Mouse (Mus musculus): Measurements from ENCODE around the gene Ahcyl2. TPM values are rescaled to one million over a fixed set of nuclear protein-coding genes. Genes with fewer than 3 reads are reported as not detected.

Gene Ahcyl2
- polyA plus RNA-seq, 1 experiment from 2014 or later: 22.3 TPM

GRCm38 (mm10) chr6:29901450-29901849 lies 133.6 kb downstream of the Ahcyl2 start:
- Histone ChIP-seq H3K9ac (ENCODE audit: low read depth, low read length) (no peak overlapping the region), H3K27ac (ENCODE audit: low read depth, low read length) (no peak overlapping the region), H3K9me3 (ENCODE audit: control insufficient read depth, low read length) (no peaks in the 10 kb centered on the region), H3K4me1 (ENCODE audit: control insufficient read depth, insufficient read depth, low read depth, low read length) (no peaks in the 10 kb centered on the region), H3K36me3 (ENCODE audit: control insufficient read depth, insufficient read depth, low read length) (no peaks in the 10 kb centered on the region; the same call in 1 of the 2 replicates), H3K4me3 (ENCODE audit: low read length) (no peak overlapping the region), H3K27me3 (replicated peaks; ENCODE audit: control insufficient read depth, insufficient read depth, low read length) (no peaks in the 10 kb centered on the region), H3K4me2 (ENCODE audit: low read length) (no peak overlapping the region)
- no peak for ATAC-seq
- 97% methylated on average over 1 of the region's 1 CpGs for WGBS

DNA sequence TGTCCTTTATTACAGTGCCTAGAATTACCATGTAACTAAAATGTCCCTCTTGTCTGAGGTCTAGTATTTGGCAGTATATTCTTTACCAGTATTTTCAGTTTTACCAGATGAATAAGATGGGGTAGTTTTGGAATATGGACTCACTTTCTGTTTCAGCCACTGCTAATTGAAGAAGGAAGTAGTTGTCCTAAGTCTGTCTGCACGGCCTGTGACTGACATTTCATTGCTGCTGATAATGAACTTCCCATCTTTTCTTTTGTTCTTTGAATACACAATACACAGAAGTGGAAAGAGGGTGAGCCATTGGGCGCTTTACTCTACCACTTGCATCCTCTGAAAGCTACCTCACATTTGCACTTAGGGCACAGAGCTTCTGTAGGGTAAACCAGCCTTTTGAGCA lies 134.4 kb downstream of the Ahcyl2 start:
- no peak overlapping the region for H3K4me2 ChIP-seq (ENCODE audit: low read length)
- no peak for ATAC-seq
- H3K27ac ChIP-seq (ENCODE audit: low read depth, low read length): no peak overlapping the region
- H3K9ac ChIP-seq (ENCODE audit: low read depth, low read length): no peak overlapping the region
- no peaks in the 10 kb centered on the region for H3K27me3 ChIP-seq (replicated peaks; ENCODE audit: control insufficient read depth, insufficient read depth, low read length)
- H3K4me3 ChIP-seq (ENCODE audit: low read length): no peak overlapping the region
- no peaks in the 10 kb centered on the region for H3K9me3 ChIP-seq (ENCODE audit: control insufficient read depth, low read length)
- 74% methylated on average over 2 of the region's 2 CpGs for WGBS
- H3K4me1 ChIP-seq (ENCODE audit: control insufficient read depth, insufficient read depth, low read depth, low read length): no peaks in the 10 kb centered on the region
- H3K36me3 ChIP-seq (ENCODE audit: control insufficient read depth, insufficient read depth, low read length): no peaks in the 10 kb centered on the region; the same call in none of the 2 replicates

DNA sequence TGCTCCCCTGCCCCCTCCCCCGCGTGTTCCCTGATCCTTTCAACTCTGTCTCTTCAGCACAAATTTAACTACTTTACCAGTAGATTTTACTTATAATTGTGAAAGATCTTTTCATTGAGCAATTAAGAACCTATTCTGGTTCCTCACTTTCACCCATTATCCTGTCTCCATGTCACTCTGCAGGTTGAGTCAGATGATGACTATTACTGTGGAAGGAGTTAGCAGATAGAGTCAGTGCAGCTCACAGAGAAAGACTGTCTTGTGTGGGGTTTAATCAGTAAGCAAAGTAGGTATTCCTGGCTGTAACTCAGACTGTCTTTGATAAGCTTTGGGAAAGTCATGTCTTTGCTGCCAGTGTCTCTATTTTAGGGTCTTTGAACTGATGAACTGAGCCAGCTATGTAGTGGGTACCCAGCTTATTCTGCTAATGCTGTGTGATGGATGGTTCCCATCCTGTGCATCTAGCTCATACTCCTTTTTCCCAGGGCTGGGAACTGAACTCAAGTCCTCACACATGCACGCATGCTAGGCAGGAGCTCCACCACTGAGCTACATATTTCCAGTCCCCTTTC lies 135.6 kb downstream of the Ahcyl2 start:
- H3K4me1 ChIP-seq (ENCODE audit: control insufficient read depth, insufficient read depth, low read depth, low read length): no peaks in the 10 kb centered on the region
- WGBS: 95% methylated on average over 3 of the region's 3 CpGs
- peaks cover 3% of the 10 kb centered on the region for H3K36me3 ChIP-seq (ENCODE audit: control insufficient read depth, insufficient read depth, low read length)
- H3K27me3 ChIP-seq (replicated peaks; ENCODE audit: control insufficient read depth, insufficient read depth, low read length): no peaks in the 10 kb centered on the region
- no peaks in the 10 kb centered on the region for H3K9me3 ChIP-seq (ENCODE audit: control insufficient read depth, low read length)
- H3K9ac ChIP-seq (ENCODE audit: low read depth, low read length): no peak overlapping the region
- ATAC-seq: no peak
- H3K4me3 ChIP-seq (ENCODE audit: low read length): no peak overlapping the region
- no peak overlapping the region for H3K4me2 ChIP-seq (ENCODE audit: low read length)
- no peak overlapping the region for H3K27ac ChIP-seq (ENCODE audit: low read depth, low read length)

- no peaks in the 10 kb centered on the region for H3K27me3 ChIP-seq (replicated peaks; ENCODE audit: control insufficient read depth, insufficient read depth, low read length)
- 78% methylated on average over 3 of the region's 3 CpGs for WGBS
- no peak overlapping the region for H3K4me3 ChIP-seq (ENCODE audit: low read length)
- H3K36me3 ChIP-seq (ENCODE audit: control insufficient read depth, insufficient read depth, low read length): peaks cover 6% of the 10 kb centered on the region
- no peaks in the 10 kb centered on the region for H3K4me1 ChIP-seq (ENCODE audit: control insufficient read depth, insufficient read depth, low read depth, low read length)
- ATAC-seq: no peak
- no peak overlapping the region for H3K27ac ChIP-seq (ENCODE audit: low read depth, low read length)
- H3K9me3 ChIP-seq (ENCODE audit: control insufficient read depth, low read length): no peaks in the 10 kb centered on the region
- no peak overlapping the region for H3K4me2 ChIP-seq (ENCODE audit: low read length)
- H3K9ac ChIP-seq (ENCODE audit: low read depth, low read length): no peak overlapping the region
Measured at GRCm38 (mm10) chr6:29904281-29904680, 136.5 kb downstream of the Ahcyl2 start.

DNA sequence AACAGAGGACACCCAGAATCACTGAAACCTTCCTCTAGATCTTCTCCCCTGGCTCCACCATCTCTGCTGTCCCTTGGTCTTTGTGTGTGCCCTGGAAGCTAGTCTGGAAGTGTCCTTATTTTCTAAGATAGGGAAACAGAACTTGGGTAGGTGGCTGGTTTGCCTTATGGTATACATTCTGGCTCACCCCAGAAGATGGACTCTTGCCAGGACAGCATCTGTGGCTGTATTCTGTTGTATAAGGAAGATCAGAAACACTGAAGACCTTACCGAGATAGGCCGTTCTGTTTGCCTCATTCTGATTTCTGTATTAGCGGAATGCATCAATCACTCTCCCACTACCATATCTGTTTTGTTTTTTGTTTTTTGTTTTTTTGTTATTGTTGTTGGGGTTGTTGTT lies 142.8 kb downstream of the Ahcyl2 start:
- no peaks in the 10 kb centered on the region for H3K9me3 ChIP-seq (ENCODE audit: control insufficient read depth, low read length)
- WGBS: 82% methylated on average over 3 of the region's 3 CpGs

GRCm38 (mm10) chr6:29913673-29914072 lies 145.9 kb downstream of the Ahcyl2 start:
- peaks cover 8% of the 10 kb centered on the region for H3K4me1 ChIP-seq (ENCODE audit: control insufficient read depth, insufficient read depth, low read depth, low read length)
- H3K9ac ChIP-seq (ENCODE audit: low read depth, low read length): no peak overlapping the region
- H3K4me3 ChIP-seq (ENCODE audit: low read length): no peak overlapping the region
- WGBS: 31% methylated on average over 1 of the region's 1 CpGs
- H3K4me2 ChIP-seq (ENCODE audit: low read length): no peak overlapping the region
- peaks cover 4% of the 10 kb centered on the region for H3K27me3 ChIP-seq (replicated peaks; ENCODE audit: control insufficient read depth, insufficient read depth, low read length)
- ATAC-seq: no peak
- H3K36me3 ChIP-seq (ENCODE audit: control insufficient read depth, insufficient read depth, low read length): peaks cover 16% of the 10 kb centered on the region
- H3K9me3 ChIP-seq (ENCODE audit: control insufficient read depth, low read length): no peaks in the 10 kb centered on the region
- no peak overlapping the region for H3K27ac ChIP-seq (ENCODE audit: low read depth, low read length)

More for the DNA sequence above, 142.8 kb downstream of the Ahcyl2 start:
- no peak for ATAC-seq
- H3K4me2 ChIP-seq (ENCODE audit: low read length): no peak overlapping the region
- H3K27ac ChIP-seq (ENCODE audit: low read depth, low read length): no peak overlapping the region
- H3K4me1 ChIP-seq (ENCODE audit: control insufficient read depth, insufficient read depth, low read depth, low read length): no peaks in the 10 kb centered on the region
- H3K4me3 ChIP-seq (ENCODE audit: low read length): no peak overlapping the region
- no peak overlapping the region for H3K9ac ChIP-seq (ENCODE audit: low read depth, low read length)
- H3K27me3 ChIP-seq (replicated peaks; ENCODE audit: control insufficient read depth, insufficient read depth, low read length): no peaks in the 10 kb centered on the region
- peaks cover 18% of the 10 kb centered on the region for H3K36me3 ChIP-seq (ENCODE audit: control insufficient read depth, insufficient read depth, low read length)

DNA sequence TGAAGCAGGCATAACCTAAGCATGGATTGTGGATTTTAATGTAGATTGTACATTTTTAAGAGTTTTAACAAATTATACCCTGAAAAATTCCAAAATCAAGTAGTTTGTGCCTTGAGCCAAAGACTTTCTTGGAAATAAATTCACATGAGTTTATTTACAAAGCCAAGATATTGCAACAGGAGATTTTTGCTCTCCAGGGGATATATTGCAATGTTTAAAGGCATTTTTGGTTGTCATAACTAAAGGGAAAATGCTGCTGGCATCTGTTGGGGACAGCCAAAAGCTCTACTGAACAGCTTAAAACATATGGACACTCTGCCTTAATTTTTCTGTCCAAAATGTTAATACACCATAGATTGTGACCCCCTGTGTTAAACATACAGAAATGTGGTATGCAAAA lies 146.3 kb downstream of the Ahcyl2 start:
- Histone ChIP-seq H3K27me3 (replicated peaks; ENCODE audit: control insufficient read depth, insufficient read depth, low read length) (peaks cover 7% of the 10 kb centered on the region), H3K4me1 (ENCODE audit: control insufficient read depth, insufficient read depth, low read depth, low read length) (peaks cover 8% of the 10 kb centered on the region), H3K4me3 (ENCODE audit: low read length) (no peak overlapping the region), H3K9me3 (ENCODE audit: control insufficient read depth, low read length) (no peaks in the 10 kb centered on the region), H3K4me2 (ENCODE audit: low read length) (no peak overlapping the region), H3K27ac (ENCODE audit: low read depth, low read length) (no peak overlapping the region), H3K36me3 (ENCODE audit: control insufficient read depth, insufficient read depth, low read length) (peaks cover 14% of the 10 kb centered on the region), H3K9ac (ENCODE audit: low read depth, low read length) (no peak overlapping the region)
- no peak for ATAC-seq

DNA sequence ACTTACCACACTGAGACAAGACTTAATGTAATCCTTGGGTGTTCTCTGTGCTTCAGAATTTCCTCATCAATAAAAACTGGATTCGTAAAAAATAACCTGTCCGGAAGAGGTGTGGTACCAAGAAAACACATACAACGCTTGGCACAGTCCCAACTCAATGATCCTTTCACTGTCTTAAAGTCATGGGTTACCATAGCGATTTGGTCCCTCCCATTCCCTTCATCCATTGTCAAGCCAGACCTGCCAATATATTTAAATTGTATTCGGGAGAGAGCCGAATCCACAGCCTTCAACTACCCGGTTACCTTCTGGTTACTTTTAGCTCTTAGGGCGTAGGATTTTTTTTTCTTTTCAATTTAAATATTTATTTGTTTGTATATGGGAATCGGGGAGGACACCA lies 148.0 kb downstream of the Ahcyl2 start:
- WGBS: 30% methylated on average over 9 of the region's 9 CpGs
- Histone ChIP-seq H3K9ac (ENCODE audit: low read depth, low read length) (no peak overlapping the region), H3K9me3 (ENCODE audit: control insufficient read depth, low read length) (no peaks in the 10 kb centered on the region), H3K36me3 (ENCODE audit: control insufficient read depth, insufficient read depth, low read length) (no peaks in the 10 kb centered on the region), H3K4me1 (ENCODE audit: control insufficient read depth, insufficient read depth, low read depth, low read length) (peaks cover 8% of the 10 kb centered on the region), H3K27me3 (replicated peaks; ENCODE audit: control insufficient read depth, insufficient read depth, low read length) (peaks cover 7% of the 10 kb centered on the region), H3K27ac (ENCODE audit: low read depth, low read length) (no peak overlapping the region), H3K4me2 (ENCODE audit: low read length) (no peak overlapping the region), H3K4me3 (ENCODE audit: low read length) (no peak overlapping the region)
- ATAC-seq: no peak

DNA sequence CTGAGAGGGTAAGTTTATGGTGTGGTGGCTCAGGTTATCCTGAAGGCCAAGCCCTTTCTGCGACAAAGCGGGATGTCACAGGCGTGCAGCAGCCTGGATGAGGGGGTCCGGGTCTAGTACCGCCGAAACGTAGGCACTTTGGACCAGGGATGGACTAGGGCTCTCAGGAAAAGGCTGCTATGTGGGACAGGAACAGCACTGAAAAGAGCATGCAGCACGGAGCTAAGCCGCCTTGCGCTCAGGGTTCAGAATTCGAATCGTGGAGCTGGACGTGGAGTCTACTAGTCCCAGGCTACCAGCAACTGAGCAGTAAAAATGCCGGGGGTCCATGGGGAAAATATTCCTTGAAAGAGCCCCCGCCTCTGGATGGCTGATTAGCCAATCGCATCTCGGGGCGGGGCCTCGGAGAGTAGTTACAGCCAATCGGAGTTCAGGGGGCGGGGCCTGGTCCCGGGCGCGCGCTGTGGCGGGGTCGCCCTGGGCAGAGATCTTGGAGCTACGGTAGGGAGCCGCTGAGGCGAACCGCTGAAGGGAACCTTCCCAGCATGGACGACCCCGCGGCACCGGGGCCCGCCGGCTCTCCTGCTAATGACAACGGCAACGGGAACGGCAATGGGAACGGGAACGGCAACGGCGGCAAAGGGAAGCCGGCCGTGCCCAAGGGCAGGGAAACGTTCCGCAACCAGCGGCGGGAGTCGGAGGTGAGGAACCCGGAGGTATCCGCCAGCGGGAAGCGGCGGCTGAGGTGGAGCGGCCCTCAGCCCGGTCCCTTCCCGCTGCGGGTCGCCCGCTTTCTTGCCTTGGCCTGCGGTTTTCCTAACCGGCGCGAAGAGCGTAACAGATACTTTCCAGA lies 148.9 kb downstream of the Ahcyl2 start, which contains the start of gene Strip2:
Gene Strip2 (plus strand): TSS at position 483 of the 853 bp plus-strand sequence.
- H3K9ac ChIP-seq (ENCODE audit: low read depth, low read length): peak within 1 kb of the TSS; percentile 66
- peak within 1 kb of the TSS; percentile 66 for H3K4me3 ChIP-seq (ENCODE audit: low read length)
- peaks cover 7% of the 10 kb centered on the region for H3K27me3 ChIP-seq (replicated peaks; ENCODE audit: control insufficient read depth, insufficient read depth, low read length)
- peak within 1 kb of the TSS; percentile 14 for H3K27ac ChIP-seq (ENCODE audit: low read depth, low read length)
- under 1% methylated on average over 67 of the region's 67 CpGs for WGBS
- peaks cover 8% of the 10 kb centered on the region for H3K4me1 ChIP-seq (ENCODE audit: control insufficient read depth, insufficient read depth, low read depth, low read length)
- peak; percentile 99 for ATAC-seq
- peak within 1 kb of the TSS; percentile 80 for H3K4me2 ChIP-seq (ENCODE audit: low read length)
- H3K36me3 ChIP-seq (ENCODE audit: control insufficient read depth, insufficient read depth, low read length): no peaks in the 10 kb centered on the region
- no peaks in the 10 kb centered on the region for H3K9me3 ChIP-seq (ENCODE audit: control insufficient read depth, low read length)

Data from hindbrain, embryonic 16.5 days (tissue).